ENCODE assay signal across 8 mouse cellular contexts in genomic region chr8:45874945-45875626, GRCm38 (mm10). TPM values are rescaled to one million over a fixed set of nuclear protein-coding genes. Genes with fewer than 3 reads are reported as not detected.
DNase-seq lines count a peak whose midpoint lies in the region; ATAC-seq and TF ChIP-seq lines count a peak whose summit lies in the region.

No protein-coding gene starts in this region.

- H3K36me3 ChIP-seq in forebrain, postnatal 0 days (ENCODE audit: insufficient read depth): no peaks in the 10 kb centered on the region
- H3K36me3 ChIP-seq in liver, embryonic 12.5 days: no peaks in the 10 kb centered on the region
- H3K36me3 ChIP-seq in neural tube, embryonic 15.5 days: no peaks in the 10 kb centered on the region

- no peaks in the 10 kb centered on the region for H3K27me3 ChIP-seq in forebrain, postnatal 0 days (ENCODE audit: insufficient read depth, low read length)
- no peaks in the 10 kb centered on the region for H3K27me3 ChIP-seq in liver, embryonic 12.5 days (replicated peaks)
- H3K27me3 ChIP-seq in neural tube, embryonic 15.5 days (replicated peaks): no peaks in the 10 kb centered on the region

- intact Hi-C loops in heart, postnatal 10 days (cut with DNase I): loop anchor here (1.0 kb wide), 1 partner anchor 30 kb away; no protein-coding TSS in a partner anchor

- TF ChIP-seq CTCF in forebrain, postnatal 0 days (IDR thresholded peaks at IDR 0.05; ENCODE audit: low read depth): no peak

- no peak overlapping the region for H3K4me3 ChIP-seq in forebrain, postnatal 0 days (ENCODE audit: low read depth, low read length)
- H3K4me3 ChIP-seq in liver, embryonic 12.5 days: no peak overlapping the region
- H3K4me3 ChIP-seq in neural tube, embryonic 15.5 days (replicated peaks): no peak overlapping the region

- 0 out of 2 replicates have a peak, but pooled peaks cover 2% of the 10 kb centered on the region for H3K9me3 ChIP-seq in forebrain, postnatal 0 days (ENCODE audit: low read length)
- H3K9me3 ChIP-seq in liver, embryonic 12.5 days (replicated peaks): no peaks in the 10 kb centered on the region
- 0 out of 2 replicates have a peak, but pooled peaks cover 2% of the 10 kb centered on the region for H3K9me3 ChIP-seq in neural tube, embryonic 15.5 days (replicated peaks)

- WGBS in forebrain, postnatal 0 days: 18% methylated on average over 10 of the region's 10 CpGs
- 34% methylated on average over 10 of the region's 10 CpGs for WGBS in liver, embryonic 12.5 days (ENCODE audit: insufficient replicate concordance)
- 18% methylated on average over 10 of the region's 10 CpGs for WGBS in neural tube, embryonic 15.5 days

- H3K4me1 ChIP-seq in forebrain, postnatal 0 days (ENCODE audit: insufficient read depth): no peaks in the 10 kb centered on the region
- no peaks in the 10 kb centered on the region for H3K4me1 ChIP-seq in liver, embryonic 12.5 days
- H3K4me1 ChIP-seq in neural tube, embryonic 15.5 days: peaks cover 11% of the 10 kb centered on the region

- 0 out of 2 replicates have a peak overlapping the region, but pooled peaks have one; percentile 13 for H3K4me2 ChIP-seq in forebrain, postnatal 0 days (ENCODE audit: low read depth)
- no peak overlapping the region for H3K4me2 ChIP-seq in liver, embryonic 12.5 days
- 0 out of 2 replicates have a peak overlapping the region, but pooled peaks have one; percentile 8 for H3K4me2 ChIP-seq in neural tube, embryonic 15.5 days

- DNase-seq in Muller cell, postnatal 12 days (ENCODE audit: inconsistent ontology term): peak; percentile 97
- DNase-seq in cerebellum, adult 9-10 months: peak; percentile 9
- DNase-seq in forebrain, postnatal 0 days: peak; percentile 72
- DNase-seq in heart, postnatal 10 days: peak; percentile 93 to 94
- peak; percentile 92 to 93 for DNase-seq in kidney, postnatal 25 days
- DNase-seq in urinary bladder, postnatal 4 days (ENCODE audit: low spot score in 2 of 2): peak; percentile 82 to 88

- H3K27ac ChIP-seq in forebrain, postnatal 0 days (ENCODE audit: low read depth, low read length): peak overlapping the region; percentile 69
- H3K27ac ChIP-seq in liver, embryonic 12.5 days: 0 out of 2 replicates have a peak overlapping the region, but pooled peaks have one; percentile 45
- peak overlapping the region; percentile 72 for H3K27ac ChIP-seq in neural tube, embryonic 15.5 days (replicated peaks)

- H3K9ac ChIP-seq in forebrain, postnatal 0 days: no peak overlapping the region
- no peak overlapping the region for H3K9ac ChIP-seq in liver, embryonic 12.5 days
- H3K9ac ChIP-seq in neural tube, embryonic 15.5 days (replicated peaks): no peak overlapping the region

- ATAC-seq in forebrain, postnatal 0 days: peak; percentile 82
- no peak for ATAC-seq in liver, embryonic 12.5 days
- ATAC-seq in neural tube, embryonic 15.5 days (ENCODE audit: low FRiP score): peak; percentile 81

RNA-seq across cellular contexts. Expression of gene Pdlim3, which starts 10.2 kb away (rescaled TPM):
- 4.2 and 4.8 TPM in 2 replicates for total RNA-seq in forebrain, postnatal 0 days (2014; rRNA removed)
- 2.8 and 5.8 TPM in 2 replicates for polyA plus RNA-seq in forebrain, postnatal 0 days (2015; fragmentation: Nextera tagmentation; extraction: Ambion mirVana)
- 10 to 100 TPM; 48.2 to 70.9 TPM for total RNA-seq in heart, postnatal 10 days (2021)
- 2.1 and 3.7 TPM in 2 replicates for polyA plus RNA-seq in liver, embryonic 12.5 days (2016; fragmentation: Nextera tagmentation; extraction: Ambion mirVana)
- polyA plus RNA-seq in neural tube, embryonic 15.5 days (2015; fragmentation: Nextera tagmentation; extraction: Ambion mirVana): 14.8 and 19.8 TPM in 2 replicates

RNA-seq across cellular contexts. Expression of gene Ccdc110, which starts 59.3 kb away (rescaled TPM):
- total RNA-seq in forebrain, postnatal 0 days (2014; rRNA removed): 0.38 and 0.46 TPM in 2 replicates
- 0.46 and 0.47 TPM in 2 replicates for polyA plus RNA-seq in forebrain, postnatal 0 days (2015; fragmentation: Nextera tagmentation; extraction: Ambion mirVana)
- not detected for total RNA-seq in heart, postnatal 10 days (2021)
- not detected in 2 replicates for polyA plus RNA-seq in liver, embryonic 12.5 days (2016; fragmentation: Nextera tagmentation; extraction: Ambion mirVana)
- 0.05 and 0.20 TPM in 2 replicates for polyA plus RNA-seq in neural tube, embryonic 15.5 days (2015; fragmentation: Nextera tagmentation; extraction: Ambion mirVana)

Comparison
In these comparisons a context has a peak if more than half of its experiments do, and no peak if none do; other contexts are left out.
1. DNase-seq: peak in every context shown above with its lines; median percentile 97 in Muller cell, postnatal 12 days; 94 in heart, postnatal 10 days; 92 in kidney, postnatal 25 days; 85 in urinary bladder, postnatal 4 days; 72 in forebrain, postnatal 0 days; 9 in cerebellum, adult 9-10 months.